ENCODE assay signal across 18 mouse cellular contexts in the genomic region with DNA sequence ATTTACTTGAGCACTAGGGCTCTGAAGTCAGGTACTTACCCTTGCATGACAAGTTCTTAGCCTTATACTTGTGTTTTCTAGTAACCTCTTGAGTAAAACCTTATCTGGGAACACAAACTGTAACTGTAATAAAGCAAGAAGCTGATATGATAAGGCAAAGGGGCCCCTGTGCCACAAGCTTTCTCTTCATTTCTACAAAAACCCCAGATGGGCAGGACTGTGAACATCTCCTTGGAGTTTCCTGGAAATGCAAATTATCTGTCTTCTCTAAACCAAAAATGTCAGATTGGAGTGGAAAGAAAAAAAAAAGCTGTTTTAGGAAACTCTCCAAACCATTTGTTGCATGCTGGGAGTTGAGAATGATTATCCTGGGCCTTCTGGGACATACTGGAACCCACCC. TPM values are rescaled to one million over a fixed set of nuclear protein-coding genes. Genes with fewer than 3 reads are reported as not detected.
DNase-seq lines count a peak whose midpoint lies in the region; ATAC-seq and TF ChIP-seq lines count a peak whose summit lies in the region.
"Had no signal": no experiment of that assay in that cellular context is flagged by ENCODE, and none has a peak within 500 bp of the region (broad histone marks: within the 10 kb centered on the region; RNA-seq: fewer than 3 reads in every experiment).

No protein-coding gene starts in this region.

- peaks cover under 1% of the 10 kb centered on the region for H3K36me3 ChIP-seq in G1E (replicated peaks)
- no peaks in the 10 kb centered on the region for H3K36me3 ChIP-seq in liver, embryonic 13.5 days
- no peaks in the 10 kb centered on the region for H3K36me3 ChIP-seq in kidney, adult 2 months (ENCODE audit: control insufficient read depth, insufficient read depth, low read length)
- H3K36me3 ChIP-seq: embryonic facial prominence, embryonic 12.5 days; forebrain, embryonic 15.5 days; heart, embryonic 12.5 days; hindbrain, embryonic 15.5 days had no signal

- peak overlapping the region; percentile 10; the same call in 1 of the 2 replicates for H3K4me3 ChIP-seq in G1E (ENCODE audit: low read depth, low read length)
- no peak overlapping the region for H3K4me3 ChIP-seq in liver, embryonic 13.5 days (replicated peaks)
- no peak overlapping the region for H3K4me3 ChIP-seq in kidney, adult 2 months (ENCODE audit: insufficient read depth, low read depth, low read length)
- H3K4me3 ChIP-seq: embryonic facial prominence, embryonic 12.5 days; forebrain, embryonic 15.5 days; heart, embryonic 12.5 days; hindbrain, embryonic 15.5 days had no signal

- ATAC-seq in G1E (ENCODE audit: extremely low read depth, insufficient number of reproducible peaks, low FRiP score, poor library complexity, severe bottlenecking): peak; percentile 66
- no peak for ATAC-seq in liver, embryonic 13.5 days (ENCODE audit: low read depth)
- ATAC-seq in megakaryocyte progenitor cell, adult 5-6 weeks (replicated peaks; ENCODE audit: poor library complexity): 0 out of 2 replicates have a peak, but pooled peaks have one; percentile 3
- ATAC-seq: forebrain, embryonic 15.5 days had no signal

- H3K9ac ChIP-seq in liver, embryonic 13.5 days: peak overlapping the region; percentile 27; the same call in 1 of the 2 replicates
- H3K9ac ChIP-seq: embryonic facial prominence, embryonic 12.5 days; forebrain, embryonic 15.5 days; heart, embryonic 12.5 days; hindbrain, embryonic 15.5 days had no signal

- peaks cover 65% of the 10 kb centered on the region for H3K4me1 ChIP-seq in G1E (ENCODE audit: insufficient read depth, low read depth, low read length)
- peaks cover 43% of the 10 kb centered on the region for H3K4me1 ChIP-seq in liver, embryonic 13.5 days (replicated peaks)
- H3K4me1 ChIP-seq in kidney, adult 2 months (ENCODE audit: control insufficient read depth, insufficient read depth, low read length): 0 out of 2 replicates have a peak, but pooled peaks cover 2% of the 10 kb centered on the region

- peak overlapping the region; percentile 64; the same call in 1 of the 2 replicates for H3K27ac ChIP-seq in liver, embryonic 13.5 days
- H3K27ac ChIP-seq in kidney, adult 2 months (ENCODE audit: insufficient read depth, low read depth, low read length): no peak overlapping the region
- H3K27ac ChIP-seq: embryonic facial prominence, embryonic 12.5 days; forebrain, embryonic 15.5 days; hindbrain, embryonic 15.5 days had no signal

- no peaks in the 10 kb centered on the region for H3K9me3 ChIP-seq in G1E (replicated peaks)
- no peaks in the 10 kb centered on the region for H3K9me3 ChIP-seq in liver, embryonic 13.5 days (replicated peaks)
- H3K9me3 ChIP-seq: embryonic facial prominence, embryonic 12.5 days; forebrain, embryonic 15.5 days; heart, embryonic 12.5 days; hindbrain, embryonic 15.5 days had no signal

- DNase-seq in G1E (ENCODE audit: low spot score) (peak; percentile 41), MEL-GATA-1-ER (ENCODE audit: extremely low read depth, low read depth) (peak; percentile 41)
- peak; percentile 36 for DNase-seq in liver, embryonic 13.5 days
- DNase-seq in kidney, postnatal 36 days: no peak
- no peak for DNase-seq in kidney, adult 2 months
- DNase-seq in urinary bladder, postnatal 14 days (ENCODE audit: low spot score): no peak
- DNase-seq: adrenal gland, adult 2 months; adrenal gland, postnatal 36 days; cerebellum, adult 11-12 months; cerebellum, adult 9-10 months; cerebellum, postnatal 25 days; gastrocnemius, postnatal 10 days; heart, postnatal 36 days had no signal

- no peaks in the 10 kb centered on the region for H3K27me3 ChIP-seq in G1E (ENCODE audit: insufficient read depth, low read length)
- H3K27me3 ChIP-seq in liver, embryonic 13.5 days: no peaks in the 10 kb centered on the region
- no peaks in the 10 kb centered on the region for H3K27me3 ChIP-seq in kidney, adult 2 months (replicated peaks; ENCODE audit: control insufficient read depth, insufficient read depth, low read length)
- H3K27me3 ChIP-seq: embryonic facial prominence, embryonic 12.5 days; forebrain, embryonic 15.5 days; heart, embryonic 12.5 days; hindbrain, embryonic 15.5 days had no signal

- H3K4me2 ChIP-seq in liver, embryonic 13.5 days: peak overlapping the region; percentile 49
- H3K4me2 ChIP-seq: embryonic facial prominence, embryonic 12.5 days; forebrain, embryonic 15.5 days; heart, embryonic 12.5 days; hindbrain, embryonic 15.5 days had no signal

- no peak for TF ChIP-seq POLR2A in kidney, adult 2 months (IDR thresholded peaks at IDR 0.05; ENCODE audit: low read depth, low read length)

- no peak for TF ChIP-seq CTCF in G1E (IDR thresholded peaks at IDR 0.05; ENCODE audit: low read depth, low read length)
- no peak for TF ChIP-seq CTCF in kidney, adult 2 months (conservative IDR thresholded peaks at IDR 0.05; ENCODE audit: insufficient read depth, insufficient read length, low read depth, low read length)

RNA-seq across cellular contexts. Expression of gene Pik3r1, which starts 3.1 kb away (rescaled TPM):
- total RNA-seq in G1E (2014; fragmentation: Nextera tagmentation) (102 and 150 TPM in 2 replicates), G1E (2017) (86.2 and 111 TPM in 2 replicates)
- polyA plus RNA-seq in G1E (2012): 9.3 and 11.3 TPM in 2 replicates
- 18.0 and 20.7 TPM in 2 replicates for polyA plus RNA-seq in liver, embryonic 13.5 days (2015; fragmentation: Nextera tagmentation; extraction: Ambion mirVana)
- total RNA-seq in megakaryocyte progenitor cell, adult 5-6 weeks (2015): 88.5 and 90.8 TPM in 2 replicates
- total RNA-seq in megakaryocyte progenitor cell, adult 5-6 weeks (2017): 84.9 and 106 TPM in 2 replicates
- 17.1 and 21.2 TPM in 2 replicates for polyA plus RNA-seq in kidney, adult 2 months (2012; rRNA removed)

Comparison
In these comparisons a context has a peak if more than half of its experiments do, and no peak if none do; other contexts are left out.
1. DNase-seq: peak in G1E (single experiment), MEL-GATA-1-ER (single experiment) and liver, embryonic 13.5 days (single experiment); none in kidney, postnatal 36 days (0 of 2), kidney, adult 2 months (single experiment) and urinary bladder, postnatal 14 days (single experiment).